Comparison of ENCODE assay signal across 19 mouse cellular contexts in the genomic region with DNA sequence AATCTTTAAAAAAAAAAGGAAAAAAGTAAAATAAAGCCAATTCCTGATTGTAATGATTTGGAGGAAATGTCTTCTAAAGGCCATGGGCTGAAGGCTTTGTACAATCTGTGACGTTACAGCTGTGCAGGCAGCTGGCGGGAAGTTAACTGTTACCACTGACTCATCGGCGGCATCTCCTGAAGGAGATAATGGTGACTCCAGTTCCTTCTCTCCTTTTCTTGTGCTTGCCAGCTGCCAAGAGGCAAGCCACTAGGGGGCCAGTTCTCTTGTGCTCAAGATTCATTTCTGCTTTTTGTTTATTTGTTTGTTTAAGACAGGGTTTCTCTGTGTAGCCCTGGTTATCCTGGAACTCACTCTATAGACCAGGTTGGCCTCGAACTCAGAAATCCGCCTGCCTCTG. TPM values are rescaled to one million over a fixed set of nuclear protein-coding genes. Genes with fewer than 3 reads are reported as not detected.
DNase-seq lines count a peak whose midpoint lies in the region; ATAC-seq and TF ChIP-seq lines count a peak whose summit lies in the region.
"Had no signal": no experiment of that assay in that cellular context is flagged by ENCODE, and none has a peak within 500 bp of the region (broad histone marks: within the 10 kb centered on the region; RNA-seq: fewer than 3 reads in every experiment).

No protein-coding gene starts in this region.

- H3K27ac ChIP-seq in hindbrain, postnatal 0 days, result no peak overlapping the region
- H3K27ac ChIP-seq in hindbrain, embryonic 14.5 days, result no peak overlapping the region
- no peak overlapping the region for H3K27ac ChIP-seq in MEL (ENCODE audit: control insufficient read depth, low read depth, low read length)
- H3K27ac ChIP-seq: forebrain, embryonic 13.5 days; heart, embryonic 15.5 days; hindbrain, embryonic 15.5 days; liver, embryonic 13.5 days; neural tube, embryonic 15.5 days had no signal

- H3K36me3 ChIP-seq in hindbrain, postnatal 0 days (ENCODE audit: insufficient read depth, low read length), result no peaks in the 10 kb centered on the region
- no peaks in the 10 kb centered on the region for H3K36me3 ChIP-seq in hindbrain, embryonic 14.5 days (replicated peaks; ENCODE audit: control insufficient read depth, insufficient read depth)
- peaks cover 0 to 2% of the 10 kb centered on the region in 2 experiments; a peak in 1 of 4 replicates for H3K36me3 ChIP-seq in MEL (ENCODE audit: control insufficient read depth in 1 of 2, insufficient read depth in 2 of 2, low read length in 2 of 2)
- H3K36me3 ChIP-seq: heart, embryonic 15.5 days; hindbrain, embryonic 15.5 days; liver, embryonic 13.5 days; neural tube, embryonic 15.5 days had no signal

- no peak overlapping the region for H3K9ac ChIP-seq in hindbrain, postnatal 0 days (replicated peaks; ENCODE audit: low read length)
- no peak overlapping the region for H3K9ac ChIP-seq in hindbrain, embryonic 14.5 days
- no peak overlapping the region for H3K9ac ChIP-seq in MEL (ENCODE audit: control insufficient read depth, low read depth, low read length, poor library complexity, severe bottlenecking)
- H3K9ac ChIP-seq: forebrain, embryonic 13.5 days; heart, embryonic 15.5 days; hindbrain, embryonic 15.5 days; liver, embryonic 13.5 days; neural tube, embryonic 15.5 days had no signal

- H3K4me1 ChIP-seq in hindbrain, postnatal 0 days (ENCODE audit: insufficient read depth, low read length), result no peaks in the 10 kb centered on the region
- H3K4me1 ChIP-seq in hindbrain, embryonic 14.5 days (replicated peaks; ENCODE audit: control insufficient read depth, insufficient read depth, low read length), result 0 out of 2 replicates have a peak, but pooled peaks cover 1% of the 10 kb centered on the region
- H3K4me1 ChIP-seq in MEL (ENCODE audit: control insufficient read depth in 1 of 2, insufficient read depth in 2 of 2, low read length in 2 of 2), result peaks cover 0 to 14% of the 10 kb centered on the region in 2 experiments; a peak in 1 of 4 replicates
- H3K4me1 ChIP-seq: forebrain, embryonic 13.5 days had no signal

- no peaks in the 10 kb centered on the region for H3K27me3 ChIP-seq in hindbrain, postnatal 0 days (ENCODE audit: insufficient read depth, low read length)
- no peaks in the 10 kb centered on the region for H3K27me3 ChIP-seq in hindbrain, embryonic 14.5 days (ENCODE audit: control insufficient read depth, insufficient read depth, low read length)
- no peaks in the 10 kb centered on the region for H3K27me3 ChIP-seq in MEL (ENCODE audit: control insufficient read depth in 1 of 2, insufficient read depth in 2 of 2, low read length in 2 of 2)
- H3K27me3 ChIP-seq: heart, embryonic 15.5 days had no signal

- TF ChIP-seq RAD21 in MEL (IDR thresholded peaks at IDR 0.05; ENCODE audit: low read depth, low read length), result peak; percentile 12; the same call in 1 of the 2 replicates

- no peaks in the 10 kb centered on the region for H3K79me2 ChIP-seq in MEL (ENCODE audit: control insufficient read depth, insufficient read depth, low read length, poor library complexity)

- WGBS in hindbrain, postnatal 0 days, result 77% methylated on average over 6 of the region's 6 CpGs
- 86% methylated on average over 6 of the region's 6 CpGs for WGBS in hindbrain, embryonic 14.5 days

- no peak overlapping the region for H3K4me3 ChIP-seq in hindbrain, postnatal 0 days (ENCODE audit: low read length)
- no peak overlapping the region for H3K4me3 ChIP-seq in hindbrain, embryonic 14.5 days (replicated peaks; ENCODE audit: low read length)
- no peak overlapping the region for H3K4me3 ChIP-seq in MEL (ENCODE audit: control insufficient read depth in 1 of 2, insufficient read depth in 1 of 2, low read depth in 2 of 2, low read length in 2 of 2)
- H3K4me3 ChIP-seq: forebrain, embryonic 13.5 days; heart, embryonic 15.5 days; hindbrain, embryonic 15.5 days; liver, embryonic 13.5 days; neural tube, embryonic 15.5 days had no signal

- peak; percentile 58 to 63 for TF ChIP-seq EP300 in MEL (IDR thresholded peaks at IDR 0.05; ENCODE audit: low read depth in 1 of 2, low read length in 2 of 2)

- no peak for ATAC-seq in hindbrain, postnatal 0 days
- no peak for ATAC-seq in hindbrain, embryonic 14.5 days (ENCODE audit: low FRiP score)
- peak; percentile 9; the same call in 1 of the 2 replicates for ATAC-seq in megakaryocyte, adult 5-6 weeks (ENCODE audit: poor library complexity, severe bottlenecking)
- ATAC-seq: forebrain, embryonic 13.5 days had no signal

- TF ChIP-seq CTCF in hindbrain, postnatal 0 days (IDR thresholded peaks at IDR 0.05; ENCODE audit: low read depth), result peak; percentile 33
- TF ChIP-seq CTCF in MEL (IDR thresholded peaks at IDR 0.05 in 2 of 3, conservative IDR thresholded peaks at IDR 0.05 in 1 of 3; ENCODE audit: control insufficient read depth in 1 of 3, insufficient read depth in 1 of 3, low read depth in 2 of 3, low read length in 3 of 3, poor library complexity in 1 of 3, severe bottlenecking in 1 of 3), result peak; percentile 50 to 62 (median 52)

- no peaks in the 10 kb centered on the region for H3K9me3 ChIP-seq in hindbrain, postnatal 0 days (ENCODE audit: low read length)
- H3K9me3 ChIP-seq in hindbrain, embryonic 14.5 days (ENCODE audit: control insufficient read depth, low read length), result no peaks in the 10 kb centered on the region
- H3K9me3 ChIP-seq in MEL (replicated peaks; ENCODE audit: insufficient read depth, low read length), result no peaks in the 10 kb centered on the region
- H3K9me3 ChIP-seq: heart, embryonic 15.5 days; hindbrain, embryonic 15.5 days; neural tube, embryonic 15.5 days had no signal

- TF ChIP-seq POLR2A in MEL (IDR thresholded peaks at IDR 0.05; ENCODE audit: control insufficient read depth in 1 of 2, insufficient read depth in 1 of 2, low read depth in 1 of 2, low read length in 2 of 2, poor library complexity in 1 of 2), result no peak

- no peak overlapping the region for H3K4me2 ChIP-seq in hindbrain, postnatal 0 days (ENCODE audit: low read depth, low read length)
- no peak overlapping the region for H3K4me2 ChIP-seq in hindbrain, embryonic 14.5 days (replicated peaks)
- H3K4me2 ChIP-seq: forebrain, embryonic 13.5 days; heart, embryonic 15.5 days; hindbrain, embryonic 15.5 days; liver, embryonic 13.5 days; neural tube, embryonic 15.5 days had no signal

- no peak for DNase-seq in hindbrain, postnatal 0 days (ENCODE audit: low spot score)
- DNase-seq in hindbrain, embryonic 14.5 days (ENCODE audit: low spot score), result no peak
- DNase-seq in 416B (ENCODE audit: low read depth), result peak; percentile 86
- peak; percentile 87 for DNase-seq in MEL (ENCODE audit: low read depth, low spot score)
- DNase-seq in urinary bladder, postnatal 4 days (ENCODE audit: low spot score in 2 of 2), result no peak
- no peak for DNase-seq in cerebellum, adult 18-20 months
- no peak for DNase-seq in gastrocnemius, adult 8-10 months (ENCODE audit: low spot score in 2 of 2)
- DNase-seq: adrenal gland, adult 2 months; gastrocnemius, postnatal 10 days; layer of hippocampus, adult 9-11 months; liver, embryonic 13.5 days; lung, postnatal 4 days; midbrain, embryonic 14.5 days; retina, postnatal 1 day had no signal

TF ChIP-seq in MEL, 35 proteins besides CTCF, POLR2A, EP300 and RAD21 (continues in another document):
- peak; percentile 68 for TF ChIP-seq TCF12 (IDR thresholded peaks at IDR 0.05; ENCODE audit: low read depth, low read length)
- no peak for TF ChIP-seq USF2 (IDR thresholded peaks at IDR 0.05; ENCODE audit: borderline replicate concordance in 1 of 2, insufficient read depth in 1 of 2, low read depth in 1 of 2, low read length in 2 of 2)
- no peak for TF ChIP-seq POLR2AphosphoS5 (IDR thresholded peaks at IDR 0.05; ENCODE audit: borderline replicate concordance, low read depth, low read length)
- peak; percentile 54; the same call in 1 of the 2 replicates for TF ChIP-seq MAX (IDR thresholded peaks at IDR 0.05; ENCODE audit: low read length)
- no peak for TF ChIP-seq NELFE (IDR thresholded peaks at IDR 0.05; ENCODE audit: low read depth, low read length)
- TF ChIP-seq HCFC1 (IDR thresholded peaks at IDR 0.05; ENCODE audit: low read depth, low read length), result 0 out of 2 replicates have a peak, but pooled peaks have one; percentile 35
- no peak for TF ChIP-seq NRF1 (IDR thresholded peaks at IDR 0.05; ENCODE audit: insufficient read depth, low read depth, low read length, poor library complexity, severe bottlenecking)

RNA-seq across cellular contexts. Expression of a gene that starts 29.8 kb away (rescaled TPM):
- 1.2 and 2.3 TPM in 2 replicates for total RNA-seq in hindbrain, postnatal 0 days (2014; rRNA removed)
- polyA plus RNA-seq in hindbrain, postnatal 0 days (2015; fragmentation: Nextera tagmentation; extraction: Ambion mirVana), result 1.2 TPM in 2 replicates
- polyA plus RNA-seq in hindbrain, embryonic 14.5 days (2014; fragmentation: Nextera tagmentation; extraction: Ambion mirVana), result 0.78 and 1.1 TPM in 2 replicates
- 0.03 TPM in 1 of 2 replicates, not detected in the other for total RNA-seq in MEL (2012; rRNA removed)
- polyA plus RNA-seq in MEL (2012; ENCODE audit: insufficient read depth in 1 of 2, insufficient read length in 2 of 2, low read depth in 1 of 2, low replicate concordance in 2 of 2, missing spikeins in 1 of 2), result under 1 TPM in 1 of 2 experiments, not detected in 1; 0.78 TPM
- total RNA-seq in megakaryocyte, adult 5-6 weeks (2015), result not detected in 2 replicates
- not detected in 2 replicates for total RNA-seq in megakaryocyte, adult 5-6 weeks (2017)
- total RNA-seq in gastrocnemius, adult 8-10 months (2022), result 1 to 10 TPM in 1 of 4 experiments, under 1 TPM in 3; 0.10 to 1.1 (median 0.22) TPM

RNA-seq across cellular contexts. Expression of a gene that starts 32.0 kb away (rescaled TPM):
- 1.6 and 3.5 TPM in 2 replicates for total RNA-seq in hindbrain, postnatal 0 days (2014; rRNA removed)
- 0.44 and 0.46 TPM in 2 replicates for polyA plus RNA-seq in hindbrain, postnatal 0 days (2015; fragmentation: Nextera tagmentation; extraction: Ambion mirVana)
- 0.64 and 0.95 TPM in 2 replicates for polyA plus RNA-seq in hindbrain, embryonic 14.5 days (2014; fragmentation: Nextera tagmentation; extraction: Ambion mirVana)
- total RNA-seq in MEL (2012; rRNA removed), result 2.3 and 2.5 TPM in 2 replicates
- 1 to 10 TPM in 1 of 2 experiments, not detected in 1; 5.9 TPM for polyA plus RNA-seq in MEL (2012; ENCODE audit: insufficient read depth in 1 of 2, insufficient read length in 2 of 2, low read depth in 1 of 2, low replicate concordance in 2 of 2, missing spikeins in 1 of 2)
- 1.1 TPM in 2 replicates for total RNA-seq in megakaryocyte, adult 5-6 weeks (2015)
- 1.3 and 2.1 TPM in 2 replicates for total RNA-seq in megakaryocyte, adult 5-6 weeks (2017)
- 1 to 10 TPM in 3 of 4 experiments, under 1 TPM in 1; 0.85 to 2.0 (median 1.8) TPM for total RNA-seq in gastrocnemius, adult 8-10 months (2022)

RNA-seq across cellular contexts. Expression of a gene that starts 55.3 kb away (rescaled TPM):
- 2.4 and 8.7 TPM in 2 replicates for total RNA-seq in hindbrain, postnatal 0 days (2014; rRNA removed)
- 3.9 and 4.3 TPM in 2 replicates for polyA plus RNA-seq in hindbrain, postnatal 0 days (2015; fragmentation: Nextera tagmentation; extraction: Ambion mirVana)
- polyA plus RNA-seq in hindbrain, embryonic 14.5 days (2014; fragmentation: Nextera tagmentation; extraction: Ambion mirVana), result 6.0 and 7.6 TPM in 2 replicates
- 3.7 and 5.8 TPM in 2 replicates for total RNA-seq in MEL (2012; rRNA removed)
- polyA plus RNA-seq in MEL (2012; ENCODE audit: insufficient read depth in 1 of 2, insufficient read length in 2 of 2, low read depth in 1 of 2, low replicate concordance in 2 of 2, missing spikeins in 1 of 2), result 1 to 10 TPM in 1 of 2 experiments, not detected in 1; 4.8 TPM
- not detected in 2 replicates for total RNA-seq in megakaryocyte, adult 5-6 weeks (2015)
- total RNA-seq in megakaryocyte, adult 5-6 weeks (2017), result 0.77 and 0.95 TPM in 2 replicates
- total RNA-seq in gastrocnemius, adult 8-10 months (2022), result 1 to 10 TPM in 1 of 4 experiments, not detected in 3; 1.4 TPM

Comparison
In these comparisons a context has a peak if more than half of its experiments do, and no peak if none do; other contexts are left out.
1. DNase-seq: peak in 416B (single experiment) and MEL (single experiment); none in hindbrain, postnatal 0 days (single experiment), hindbrain, embryonic 14.5 days (single experiment), urinary bladder, postnatal 4 days (0 of 2), cerebellum, adult 18-20 months (0 of 2) and gastrocnemius, adult 8-10 months (0 of 2).